Mouse (Mus musculus) myocyte (in vitro differentiated cells): Measurements from ENCODE around the gene Uba52. TPM values are rescaled to one million over a fixed set of nuclear protein-coding genes. Genes with fewer than 3 reads are reported as not detected.

Experiments
- H3K27me3 ChIP-seq: one replicate; pipeline ENCODE4 v1.6.1; 2011; ENCODE audit not compliant: control insufficient read depth, insufficient read depth, insufficient read length
- H3K36me3 ChIP-seq: one replicate; pipeline ENCODE4 v1.6.1; 2011; ENCODE audit not compliant: control insufficient read depth, insufficient read depth
- H3K4me2 ChIP-seq: one replicate; pipeline ENCODE4 v1.6.1; 2011; ENCODE audit warnings: low read depth, control low read depth
- H3K4me3 ChIP-seq: one replicate; pipeline ENCODE4 v1.5.1; 2011; ENCODE audit warnings: mild to moderate bottlenecking, control low read depth, moderate library complexity
- H3K79me2 ChIP-seq: one replicate; pipeline ENCODE4 v1.6.1; 2011; ENCODE audit not compliant: control insufficient read depth, insufficient read depth
- H3ac ChIP-seq: one replicate; pipeline ENCODE4 v1.6.1; 2011; ENCODE audit not compliant: control insufficient read depth, insufficient read length
- CEBPB ChIP-seq: IDR thresholded peaks from 2 replicates; pipeline ENCODE4 v1.6.1; 2011; ENCODE audit warnings: mild to moderate bottlenecking, moderate library complexity; ENCODE audit not compliant: poor library complexity, insufficient read depth, severe bottlenecking
- E2F4 ChIP-seq: IDR thresholded peaks from one replicate; pipeline ENCODE4 v1.6.1; 2011; ENCODE audit warnings: mild to moderate bottlenecking, control low read depth, moderate library complexity; ENCODE audit not compliant: insufficient read depth
- MAX ChIP-seq: IDR thresholded peaks from one replicate; pipeline ENCODE4 v1.6.1; 2011; ENCODE audit warnings: low read depth, mild to moderate bottlenecking, control low read depth
- MYOD1 ChIP-seq, 3 experiments: IDR thresholded peaks; one replicate each; pipeline ENCODE4 v1.6.1; 2011; ENCODE audit warnings: control low read depth in 2 of 3, low read depth in 2 of 3, mild to moderate bottlenecking in 2 of 3, moderate library complexity in 1 of 3; ENCODE audit not compliant: insufficient read length in 2 of 3, control insufficient read depth in 1 of 3
- MYOG ChIP-seq, 3 experiments: IDR thresholded peaks; one replicate each; pipeline ENCODE4 v1.6.1; 2011; ENCODE audit warnings: control low read depth in 2 of 3, low read depth in 2 of 3, mild to moderate bottlenecking in 2 of 3; ENCODE audit not compliant: insufficient read length in 2 of 3, control insufficient read depth in 1 of 3, insufficient read depth in 1 of 3
- POLR2A ChIP-seq: IDR thresholded peaks from one replicate; pipeline ENCODE4 v1.6.1; 2011; ENCODE audit warnings: low read depth, mild to moderate bottlenecking, control low read depth, moderate library complexity; ENCODE audit not compliant: insufficient read length
- POLR2AphosphoS2 ChIP-seq: IDR thresholded peaks from one replicate; pipeline ENCODE4 v1.6.1; 2011; ENCODE audit warnings: low read depth, control low read depth; ENCODE audit not compliant: insufficient read length
- SRF ChIP-seq: IDR thresholded peaks from one replicate; pipeline ENCODE4 v1.6.1; 2011; ENCODE audit warnings: low read depth; ENCODE audit not compliant: control insufficient read depth, insufficient read length
- TCF12 ChIP-seq: IDR thresholded peaks from one replicate; pipeline ENCODE4 v1.6.1; 2011; ENCODE audit warnings: mild to moderate bottlenecking, control low read depth; ENCODE audit not compliant: poor library complexity, insufficient read depth, severe bottlenecking
- TCF3 ChIP-seq: IDR thresholded peaks from one replicate; pipeline ENCODE4 v1.6.1; 2011; ENCODE audit warnings: low read depth, control low read depth; ENCODE audit not compliant: insufficient read length
- USF1 ChIP-seq: IDR thresholded peaks from one replicate; pipeline ENCODE4 v1.6.1; 2011; ENCODE audit warnings: low read depth, mild to moderate bottlenecking, control low read depth, moderate library complexity
- polyA plus RNA-seq: library from polyadenylated mRNA; unstranded; fragments of >200 nt; fragmentation: generic; extraction: Trizol; gene quantifications from one replicate; pipeline ENCODE4 v1.2.1, GENCODE M21; 2012; ENCODE audit warnings: missing spikeins

The Uba52 gene
- polyA plus RNA-seq, 1 experiment: 2,253 TPM

DNA sequence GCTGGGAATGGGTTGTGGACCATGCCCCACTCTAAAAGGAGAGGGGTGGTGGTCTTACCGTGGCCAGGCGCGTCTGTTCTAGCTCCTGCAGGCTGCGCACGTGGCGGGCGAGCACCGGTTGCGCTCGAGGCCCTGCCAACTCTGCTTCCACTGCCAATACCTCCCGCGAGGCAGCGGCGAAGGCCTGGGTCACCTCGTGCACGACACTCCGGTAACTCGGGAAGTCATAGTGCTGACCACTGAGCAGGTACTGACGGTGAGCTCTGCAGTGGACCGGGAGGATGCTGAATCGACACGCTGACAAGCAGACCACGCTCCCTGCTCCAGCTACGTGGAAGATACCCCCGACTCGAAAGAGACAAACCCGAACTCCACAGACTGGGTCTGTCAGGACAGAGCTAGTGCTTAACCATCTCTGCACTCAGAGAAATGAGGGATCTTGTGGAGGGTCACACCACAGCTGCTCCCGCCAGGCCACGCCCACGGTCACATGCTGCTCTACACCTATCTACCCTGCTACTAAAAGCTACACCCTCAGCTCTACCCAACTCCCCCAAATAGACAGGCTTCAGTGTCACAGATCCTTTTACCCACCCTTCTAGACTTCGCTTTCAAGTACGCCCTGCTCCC is 4.8 kb downstream of the Uba52 start:
- H3K27me3 ChIP-seq: no peaks in the 10 kb centered on the region
- peaks cover 25% of the 10 kb centered on the region for H3K79me2 ChIP-seq
- TF ChIP-seq MYOD1 (IDR thresholded peaks at IDR 0.05; ENCODE audit: control insufficient read depth in 1 of 3, insufficient read length in 2 of 3, low read depth in 2 of 3) (peak in 1 of 3 experiments; percentile 45), MYOG (IDR thresholded peaks at IDR 0.05; ENCODE audit: control insufficient read depth in 1 of 3, insufficient read depth in 1 of 3, insufficient read length in 2 of 3, low read depth in 2 of 3) (peak in 1 of 3 experiments; percentile 52), TCF3 (no peak), CEBPB (no peak), SRF (no peak), E2F4 (no peak), USF1 (peak; percentile 81)
- H3K4me2 ChIP-seq: peak overlapping the region; percentile 95
- peaks cover 10% of the 10 kb centered on the region for H3K36me3 ChIP-seq
- H3ac ChIP-seq: peak overlapping the region; percentile 23
- H3K4me3 ChIP-seq: peak overlapping the region; percentile 60

DNA sequence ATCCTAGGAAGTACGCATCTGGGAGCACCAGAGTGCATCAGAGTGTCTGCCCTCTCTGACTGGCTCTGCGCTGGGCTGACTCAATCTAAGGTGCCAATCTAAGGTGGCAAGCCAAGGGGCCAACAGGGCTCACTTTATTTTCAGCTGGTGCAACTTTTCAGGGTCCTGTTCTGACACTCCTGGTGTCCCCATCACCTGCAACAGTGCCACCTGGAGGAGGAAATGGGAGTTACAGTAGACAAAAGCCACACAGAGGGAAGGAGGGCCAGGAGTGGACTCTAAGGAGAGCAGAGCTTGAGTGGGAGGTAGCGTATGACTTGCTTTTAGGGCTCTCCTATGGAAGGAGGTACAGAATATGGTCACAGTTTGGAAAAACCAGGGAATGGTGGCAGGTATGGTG is 5.8 kb downstream of the Uba52 start:
- H3K4me2 ChIP-seq: peak overlapping the region; percentile 95

DNA sequence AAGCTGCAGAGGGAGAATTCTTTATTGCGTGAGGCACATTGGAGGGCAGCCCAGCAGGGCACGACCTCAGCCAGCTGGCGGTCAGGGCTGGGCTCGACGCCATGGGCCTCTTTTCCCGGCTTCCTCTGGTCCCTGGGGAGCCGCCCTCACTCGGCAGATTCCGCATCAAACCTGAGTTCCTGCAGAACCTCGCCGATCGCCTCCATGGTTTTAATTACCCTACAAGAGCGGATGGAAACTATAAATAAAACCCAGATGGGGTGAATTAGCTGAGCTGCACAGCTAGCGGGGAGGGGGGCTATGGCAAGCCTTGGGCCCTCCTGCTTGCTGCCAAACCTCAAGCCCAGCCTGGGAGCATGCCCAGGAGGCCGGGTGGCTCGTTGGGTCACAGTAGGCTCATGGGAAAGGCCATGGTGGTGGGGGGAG is 6.3 kb downstream of the Uba52 start:
- Histone ChIP-seq H3K79me2 (peaks cover 16% of the 10 kb centered on the region), H3K4me2 (peak overlapping the region; percentile 95), H3ac (no peak overlapping the region), H3K36me3 (peaks cover 10% of the 10 kb centered on the region), H3K4me3 (peak overlapping the region; percentile 60), H3K27me3 (no peaks in the 10 kb centered on the region)
- TF ChIP-seq MYOG (IDR thresholded peaks at IDR 0.05; ENCODE audit: control insufficient read depth in 1 of 3, insufficient read depth in 1 of 3, insufficient read length in 2 of 3, low read depth in 2 of 3): peak in 2 of 3 experiments; percentile 63 to 89
- no peak for TF ChIP-seq POLR2A
- peak; percentile 79 for TF ChIP-seq POLR2AphosphoS2
- peak in 2 of 3 experiments; percentile 81 to 92 for TF ChIP-seq MYOD1 (IDR thresholded peaks at IDR 0.05; ENCODE audit: control insufficient read depth in 1 of 3, insufficient read length in 2 of 3, low read depth in 2 of 3)
- TF ChIP-seq CEBPB: 0 out of 2 replicates have a peak, but pooled peaks have one; percentile 3
- TF ChIP-seq TCF12: peak; percentile 28

More for the DNA sequence above, 5.8 kb downstream of the Uba52 start:
- Histone ChIP-seq H3K4me3 (peak overlapping the region; percentile 60), H3K36me3 (peaks cover 10% of the 10 kb centered on the region), H3ac (no peak overlapping the region), H3K27me3 (no peaks in the 10 kb centered on the region), H3K79me2 (peaks cover 22% of the 10 kb centered on the region)
- no peak for TF ChIP-seq USF1
- no peak for TF ChIP-seq E2F4
- TF ChIP-seq MYOD1 (IDR thresholded peaks at IDR 0.05; ENCODE audit: control insufficient read depth in 1 of 3, insufficient read length in 2 of 3, low read depth in 2 of 3): peak in 1 of 3 experiments; percentile 23

DNA sequence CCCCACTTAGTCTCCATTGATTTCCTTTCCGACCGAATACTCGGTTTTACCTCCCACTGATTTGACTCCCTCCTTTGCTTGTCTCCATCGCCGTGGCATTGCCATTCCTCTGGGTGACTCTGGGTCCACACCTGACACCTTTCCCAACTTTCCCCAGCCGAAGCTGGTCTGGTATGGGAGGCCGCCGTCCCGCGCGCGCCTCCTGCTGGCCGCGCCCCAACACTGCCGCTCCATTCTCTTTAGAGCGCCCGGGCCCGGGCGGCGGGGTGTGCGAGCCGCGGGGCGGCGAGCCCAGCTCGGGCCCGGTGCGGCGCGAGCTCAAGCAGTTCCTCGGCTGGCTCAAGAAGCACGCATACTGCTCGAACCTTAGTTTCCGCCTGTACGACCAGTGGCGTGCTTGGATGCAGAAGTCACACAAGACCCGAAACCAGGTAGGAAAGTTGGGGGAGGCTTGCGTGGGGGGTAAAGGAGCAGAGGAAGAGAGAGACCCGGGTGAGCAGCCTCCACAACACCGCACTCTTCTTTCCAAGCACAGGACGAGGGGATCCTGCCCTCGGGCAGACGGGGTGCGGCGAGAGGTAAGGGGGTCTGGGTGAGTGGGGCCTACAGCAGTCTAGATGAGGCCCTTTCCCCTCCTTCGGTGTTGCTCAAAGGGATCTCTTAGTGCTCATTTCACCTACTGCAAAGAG is 7.4 kb downstream of the Uba52 start:
- Histone ChIP-seq H3K27me3 (no peaks in the 10 kb centered on the region), H3ac (no peak overlapping the region), H3K36me3 (peaks cover 8% of the 10 kb centered on the region), H3K79me2 (peaks cover 7% of the 10 kb centered on the region), H3K4me3 (no peak overlapping the region), H3K4me2 (peak overlapping the region; percentile 95)
- peak; percentile 16 for TF ChIP-seq POLR2A
- no peak for TF ChIP-seq E2F4

DNA sequence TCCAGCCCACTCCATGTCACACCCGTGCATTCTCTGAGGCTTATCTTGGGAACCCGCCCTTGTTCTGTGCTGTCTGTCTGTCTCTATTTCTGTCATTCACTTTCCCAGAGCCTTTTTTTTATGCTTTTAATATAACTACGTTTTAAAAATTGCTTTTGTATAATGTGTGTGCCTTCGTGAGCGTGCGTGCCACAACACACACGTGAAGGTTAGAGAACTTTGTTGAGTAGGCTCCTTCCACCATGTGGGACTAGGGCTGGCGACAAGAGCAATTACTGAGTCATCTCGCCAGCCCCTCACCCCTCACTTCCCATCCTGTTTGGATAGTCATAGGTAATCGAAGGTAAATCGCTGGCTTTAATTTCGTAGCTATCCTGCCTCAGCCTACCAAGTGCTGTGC is 8.1 kb downstream of the Uba52 start:
- TF ChIP-seq POLR2A: no peak
- no peak for TF ChIP-seq CEBPB
- no peak for TF ChIP-seq SRF
- no peak for TF ChIP-seq TCF3
- no peak for TF ChIP-seq MAX
- no peak for TF ChIP-seq TCF12
- TF ChIP-seq USF1: no peak
- TF ChIP-seq POLR2AphosphoS2: no peak
- H3K4me3 ChIP-seq: no peak overlapping the region
- peaks cover under 1% of the 10 kb centered on the region for H3K36me3 ChIP-seq
- peak overlapping the region; percentile 48 for H3K4me2 ChIP-seq
- peaks cover 7% of the 10 kb centered on the region for H3K79me2 ChIP-seq
- H3ac ChIP-seq: no peak overlapping the region
- no peaks in the 10 kb centered on the region for H3K27me3 ChIP-seq
